Mouse (Mus musculus): ENCODE measurements at regions not wholly inside any gene's neighbourhood (a gene's known extent, or its start where the extent isn't known, plus 50 kb on each side); places are given as distances from the start of the nearest gene placed in this dataset.

DNA sequence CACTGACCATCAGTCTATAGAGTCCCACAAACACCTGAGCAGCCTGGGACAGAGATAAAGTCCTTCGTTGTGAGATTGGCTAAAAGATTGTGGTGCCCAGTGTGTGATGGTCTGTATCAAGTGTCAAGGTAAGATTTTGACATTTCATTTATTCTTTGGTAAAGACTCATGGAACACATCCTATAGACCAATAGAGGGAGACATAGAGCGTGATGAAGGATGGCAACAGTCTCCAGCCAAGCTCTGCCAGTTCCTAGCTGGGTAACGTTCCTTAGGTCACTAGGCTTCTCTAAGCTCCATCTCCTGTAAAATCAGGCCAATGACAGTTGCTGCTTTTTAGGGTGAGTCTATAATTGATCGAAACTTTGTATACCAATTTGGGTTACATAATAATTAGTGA lies 526.0 kb downstream of the Grin2a start:
- Histone ChIP-seq H3K36me3 (ENCODE audit: control insufficient read depth, insufficient read depth, low read length, poor library complexity, severe bottlenecking) (no peaks in the 10 kb centered on the region), H3K9me3 (ENCODE audit: control insufficient read depth, insufficient read depth, low read depth, low read length) (no peaks in the 10 kb centered on the region), H3K4me3 (ENCODE audit: insufficient read depth in 1 of 2, low read depth in 1 of 2, low read length in 2 of 2, poor library complexity in 1 of 2, severe bottlenecking in 1 of 2) (no peak overlapping the region), H3K27ac (ENCODE audit: insufficient read depth, low read depth, low read length, poor library complexity, severe bottlenecking) (no peak overlapping the region), H3K4me1 (ENCODE audit: control insufficient read depth in 2 of 2, insufficient read depth in 2 of 2, low read length in 2 of 2, poor library complexity in 1 of 2) (no peaks in the 10 kb centered on the region), H3K9ac (ENCODE audit: insufficient read depth, low read depth, low read length, poor library complexity, severe bottlenecking) (no peak overlapping the region)
- TF ChIP-seq ZC3H11A (IDR thresholded peaks at IDR 0.05; ENCODE audit: borderline replicate concordance, low read depth, low read length) (0 out of 2 replicates have a peak, but pooled peaks have one; percentile 10), HCFC1 (IDR thresholded peaks at IDR 0.05; ENCODE audit: borderline replicate concordance, insufficient read depth, low read length) (no peak)
- in situ Hi-C loops (cut with MboI; ENCODE audit: low sequenced_read_pairs in 2 of 2, unreplicated experiment in 2 of 2) = no loop called here
- DNase-seq (ENCODE audit: low read depth, low spot score) = peak; percentile 29

DNA sequence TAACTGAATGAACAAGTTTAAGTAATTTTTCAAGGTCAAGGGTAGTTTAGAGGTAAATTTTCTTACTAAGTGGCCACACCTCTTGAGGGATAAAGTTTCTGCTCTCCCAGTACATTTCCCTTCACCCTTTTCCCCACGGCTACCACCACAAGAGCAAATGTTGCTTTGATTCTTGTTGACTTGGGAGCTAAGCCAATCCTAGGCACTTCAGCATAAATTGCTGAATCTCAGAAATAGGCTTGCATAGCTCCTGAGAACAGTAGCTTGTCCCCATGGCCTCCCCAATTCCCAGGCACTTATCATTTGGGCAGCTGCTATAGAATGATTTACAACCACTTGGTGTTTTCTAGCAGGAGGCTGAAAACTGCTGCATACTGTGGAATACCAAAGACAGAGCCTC lies 510.1 kb downstream of the Grin2a start:
- DNase-seq (ENCODE audit: low read depth, low spot score) = no peak
- TF ChIP-seq ZC3H11A (IDR thresholded peaks at IDR 0.05; ENCODE audit: borderline replicate concordance, low read depth, low read length) (no peak), MAFK (IDR thresholded peaks at IDR 0.05; ENCODE audit: insufficient read depth, low read depth, low read length) (no peak), CHD2 (IDR thresholded peaks at IDR 0.05; ENCODE audit: low read depth, low read length) (no peak)
- Histone ChIP-seq H3K4me3 (ENCODE audit: insufficient read depth in 1 of 2, low read depth in 1 of 2, low read length in 2 of 2, poor library complexity in 1 of 2, severe bottlenecking in 1 of 2) (no peak overlapping the region), H3K36me3 (ENCODE audit: control insufficient read depth, insufficient read depth, low read length, poor library complexity, severe bottlenecking) (no peaks in the 10 kb centered on the region), H3K9me3 (ENCODE audit: control insufficient read depth, insufficient read depth, low read depth, low read length) (no peaks in the 10 kb centered on the region), H3K4me1 (ENCODE audit: control insufficient read depth in 2 of 2, insufficient read depth in 2 of 2, low read length in 2 of 2, poor library complexity in 1 of 2) (no peaks in the 10 kb centered on the region), H3K27ac (ENCODE audit: insufficient read depth, low read depth, low read length, poor library complexity, severe bottlenecking) (no peak overlapping the region), H3K9ac (ENCODE audit: insufficient read depth, low read depth, low read length, poor library complexity, severe bottlenecking) (no peak overlapping the region)
- in situ Hi-C loops (cut with MboI; ENCODE audit: low sequenced_read_pairs in 2 of 2, unreplicated experiment in 2 of 2) = no loop called here

DNA sequence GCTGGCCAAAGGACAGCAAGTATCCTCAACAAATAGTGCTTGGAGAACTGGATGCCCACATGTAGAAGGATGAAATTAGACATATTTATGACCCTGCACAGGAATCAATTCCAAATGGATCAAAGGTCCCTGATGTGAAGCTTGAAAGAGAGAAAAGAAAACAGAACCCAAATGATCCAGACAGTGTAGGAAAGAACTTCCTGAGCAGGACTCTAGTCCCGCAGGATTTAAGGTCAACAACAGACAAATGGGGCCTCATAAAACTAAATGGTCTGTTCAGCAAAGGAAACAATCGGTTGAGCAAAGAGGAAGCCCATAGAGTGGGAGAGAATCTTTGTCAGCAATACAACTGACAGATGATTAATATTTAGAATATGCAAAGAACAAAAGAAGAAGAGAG lies 497.1 kb downstream of the Grin2a start:
- DNase-seq (ENCODE audit: low read depth, low spot score) = no peak
- Histone ChIP-seq H3K4me3 (ENCODE audit: insufficient read depth in 1 of 2, low read depth in 1 of 2, low read length in 2 of 2, poor library complexity in 1 of 2, severe bottlenecking in 1 of 2) (no peak overlapping the region), H3K27ac (ENCODE audit: insufficient read depth, low read depth, low read length, poor library complexity, severe bottlenecking) (no peak overlapping the region), H3K9me3 (ENCODE audit: control insufficient read depth, insufficient read depth, low read depth, low read length) (no peaks in the 10 kb centered on the region), H3K9ac (ENCODE audit: insufficient read depth, low read depth, low read length, poor library complexity, severe bottlenecking) (no peak overlapping the region), H3K36me3 (ENCODE audit: control insufficient read depth, insufficient read depth, low read length, poor library complexity, severe bottlenecking) (no peaks in the 10 kb centered on the region), H3K4me1 (ENCODE audit: control insufficient read depth in 2 of 2, insufficient read depth in 2 of 2, low read length in 2 of 2, poor library complexity in 1 of 2) (no peaks in the 10 kb centered on the region)
- TF ChIP-seq ZNF384 (IDR thresholded peaks at IDR 0.05; ENCODE audit: low read depth, low read length) (no peak), ZC3H11A (IDR thresholded peaks at IDR 0.05; ENCODE audit: borderline replicate concordance, low read depth, low read length) (no peak), CHD2 (IDR thresholded peaks at IDR 0.05; ENCODE audit: low read depth, low read length) (no peak), HCFC1 (IDR thresholded peaks at IDR 0.05; ENCODE audit: borderline replicate concordance, insufficient read depth, low read length) (no peak), MAFK (IDR thresholded peaks at IDR 0.05; ENCODE audit: insufficient read depth, low read depth, low read length) (no peak)
- in situ Hi-C loops (cut with MboI; ENCODE audit: low sequenced_read_pairs in 2 of 2, unreplicated experiment in 2 of 2) = no loop called here

DNA sequence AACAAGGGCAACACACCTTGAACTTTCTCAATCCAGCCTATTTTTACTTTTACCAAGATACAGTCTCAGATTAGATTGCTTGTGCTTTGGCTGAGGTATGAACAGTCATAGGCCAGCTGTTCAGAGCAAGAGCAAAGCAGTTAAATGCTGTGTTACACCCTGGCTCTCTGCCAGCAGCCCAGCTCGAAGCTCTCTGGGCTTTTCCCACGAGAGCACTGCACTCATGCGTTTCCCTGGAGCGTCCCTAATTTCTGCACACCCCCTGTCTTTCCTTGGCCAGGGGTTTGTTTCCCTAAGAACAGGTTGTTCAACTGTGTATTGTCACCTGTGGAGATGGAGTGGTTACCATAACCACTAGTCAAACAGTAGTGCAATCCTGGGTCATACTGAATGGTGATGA lies 493.6 kb downstream of the Grin2a start:
- Histone ChIP-seq H3K36me3 (ENCODE audit: control insufficient read depth, insufficient read depth, low read length, poor library complexity, severe bottlenecking) (no peaks in the 10 kb centered on the region), H3K9ac (ENCODE audit: insufficient read depth, low read depth, low read length, poor library complexity, severe bottlenecking) (no peak overlapping the region), H3K4me1 (ENCODE audit: control insufficient read depth in 2 of 2, insufficient read depth in 2 of 2, low read length in 2 of 2, poor library complexity in 1 of 2) (no peaks in the 10 kb centered on the region), H3K27ac (ENCODE audit: insufficient read depth, low read depth, low read length, poor library complexity, severe bottlenecking) (no peak overlapping the region), H3K9me3 (ENCODE audit: control insufficient read depth, insufficient read depth, low read depth, low read length) (no peaks in the 10 kb centered on the region), H3K4me3 (ENCODE audit: insufficient read depth in 1 of 2, low read depth in 1 of 2, low read length in 2 of 2, poor library complexity in 1 of 2, severe bottlenecking in 1 of 2) (no peak overlapping the region)
- TF ChIP-seq ZNF384 (IDR thresholded peaks at IDR 0.05; ENCODE audit: low read depth, low read length) = no peak
- TF ChIP-seq HCFC1 (IDR thresholded peaks at IDR 0.05; ENCODE audit: borderline replicate concordance, insufficient read depth, low read length) = no peak
- TF ChIP-seq MAFK (IDR thresholded peaks at IDR 0.05; ENCODE audit: insufficient read depth, low read depth, low read length) = no peak
- TF ChIP-seq CHD2 (IDR thresholded peaks at IDR 0.05; ENCODE audit: low read depth, low read length) = no peak
- no peak for TF ChIP-seq ZC3H11A (IDR thresholded peaks at IDR 0.05; ENCODE audit: borderline replicate concordance, low read depth, low read length)
- in situ Hi-C loops (cut with MboI; ENCODE audit: low sequenced_read_pairs in 2 of 2, unreplicated experiment in 2 of 2) = no loop called here
- DNase-seq (ENCODE audit: low read depth, low spot score) = no peak

DNA sequence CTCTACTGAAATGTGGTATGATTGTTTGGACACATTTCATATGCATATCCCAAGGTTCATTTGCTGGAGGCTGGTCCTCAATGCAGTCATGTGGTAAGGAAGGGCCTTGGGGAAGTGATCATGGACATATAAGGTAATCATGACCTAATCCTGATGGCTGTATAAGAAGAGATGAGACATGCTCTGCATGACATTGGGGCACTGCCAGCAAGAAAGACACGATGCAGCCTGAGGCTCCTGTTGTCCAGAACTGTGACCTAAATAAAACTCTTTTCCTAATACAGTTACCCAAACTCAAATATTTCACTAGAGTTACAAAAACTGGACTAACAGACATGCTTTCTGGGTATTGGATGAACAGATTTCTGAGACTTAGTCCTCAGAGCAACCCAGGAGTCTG lies 485.7 kb downstream of the Grin2a start:
- in situ Hi-C loops (cut with MboI; ENCODE audit: low sequenced_read_pairs in 2 of 2, unreplicated experiment in 2 of 2) = no loop called here

More for the DNA sequence above, 485.7 kb downstream of the Grin2a start:
- H3K27ac ChIP-seq (ENCODE audit: insufficient read depth, low read depth, low read length, poor library complexity, severe bottlenecking) = no peak overlapping the region
- no peaks in the 10 kb centered on the region for H3K9me3 ChIP-seq (ENCODE audit: control insufficient read depth, insufficient read depth, low read depth, low read length)
- H3K4me3 ChIP-seq (ENCODE audit: insufficient read depth in 1 of 2, low read depth in 1 of 2, low read length in 2 of 2, poor library complexity in 1 of 2, severe bottlenecking in 1 of 2) = no peak overlapping the region
- no peak overlapping the region for H3K9ac ChIP-seq (ENCODE audit: insufficient read depth, low read depth, low read length, poor library complexity, severe bottlenecking)
- DNase-seq (ENCODE audit: low read depth, low spot score) = no peak
- H3K4me1 ChIP-seq (ENCODE audit: control insufficient read depth in 2 of 2, insufficient read depth in 2 of 2, low read length in 2 of 2, poor library complexity in 1 of 2) = no peaks in the 10 kb centered on the region; a peak in 1 of 4 replicates
- TF ChIP-seq HCFC1 (IDR thresholded peaks at IDR 0.05; ENCODE audit: borderline replicate concordance, insufficient read depth, low read length) (no peak), MAFK (IDR thresholded peaks at IDR 0.05; ENCODE audit: insufficient read depth, low read depth, low read length) (no peak), ZC3H11A (IDR thresholded peaks at IDR 0.05; ENCODE audit: borderline replicate concordance, low read depth, low read length) (no peak), CHD2 (IDR thresholded peaks at IDR 0.05; ENCODE audit: low read depth, low read length) (no peak), ZNF384 (IDR thresholded peaks at IDR 0.05; ENCODE audit: low read depth, low read length) (no peak)
- H3K36me3 ChIP-seq (ENCODE audit: control insufficient read depth, insufficient read depth, low read length, poor library complexity, severe bottlenecking) = no peaks in the 10 kb centered on the region

Measured in ES-E14 (cell line).